Mouse (Mus musculus) midbrain, embryonic 13.5 days (tissue): ENCODE measurements around the gene Inka2. TPM values are rescaled to one million over a fixed set of nuclear protein-coding genes. Genes with fewer than 3 reads are reported as not detected.

Experiments
- ATAC-seq: fragments of 200-750 bp; cut with Nextera tagmentation; 2 replicates; pipeline ENCODE4 v1.8.0; 2017; ENCODE audit warnings: mild to moderate bottlenecking, moderate TSS enrichment, moderate library complexity
- H3K27ac ChIP-seq: fragments of 300-500 bp; sonication (generic); 2 replicates; pipeline ENCODE4 v1.5.1; 2015; ENCODE audit warnings: inconsistent platforms, mild to moderate bottlenecking, moderate library complexity
- H3K27me3 ChIP-seq: fragments of 300-500 bp; sonication (generic); 2 replicates; pipeline ENCODE4 v1.6.1; 2015; ENCODE audit warnings: mild to moderate bottlenecking, inconsistent platforms
- H3K36me3 ChIP-seq: fragments of 300-500 bp; sonication (generic); 2 replicates; pipeline ENCODE4 v1.6.1; 2015; ENCODE audit warnings: mild to moderate bottlenecking, inconsistent platforms
- H3K4me1 ChIP-seq: fragments of 300-500 bp; sonication (generic); replicated peaks from 2 replicates; pipeline ENCODE4 v1.6.1; 2015; ENCODE audit warnings: inconsistent platforms
- H3K4me2 ChIP-seq: fragments of 300-500 bp; sonication (generic); replicated peaks from 2 replicates; pipeline ENCODE4 v1.6.1; 2015; ENCODE audit warnings: moderate library complexity, mild to moderate bottlenecking, inconsistent platforms
- H3K4me3 ChIP-seq: fragments of 300-500 bp; sonication (generic); replicated peaks from 2 replicates; pipeline ENCODE4 v1.5.1; 2015; ENCODE audit warnings: mild to moderate bottlenecking, inconsistent platforms
- H3K9ac ChIP-seq: fragments of 300-500 bp; sonication (generic); replicated peaks from 2 replicates; pipeline ENCODE4 v1.6.1; 2015; ENCODE audit warnings: mild to moderate bottlenecking, inconsistent platforms
- H3K9me3 ChIP-seq: fragments of 300-500 bp; sonication (generic); 2 replicates; pipeline ENCODE4 v1.6.1; 2016; ENCODE audit warnings: mild to moderate bottlenecking, inconsistent platforms
- WGBS: fragments of 180-500 bp; shearing (Covaris S2); methylation state at CpG from one replicate; pipeline ENCODE4 v1.1.7; 2015; 5-methylcytosine and 5-hydroxymethylcytosine counted together
- polyA plus RNA-seq: library from polyadenylated mRNA; unstranded; fragments of >200 nt; fragmentation: Nextera tagmentation; extraction: Ambion mirVana; gene quantifications from 2 replicates; pipeline ENCODE4 v1.2.1, GENCODE M21; 2015

The Inka2 gene
- polyA plus RNA-seq, 1 experiment from 2014 or later = 2.4 TPM

DNA sequence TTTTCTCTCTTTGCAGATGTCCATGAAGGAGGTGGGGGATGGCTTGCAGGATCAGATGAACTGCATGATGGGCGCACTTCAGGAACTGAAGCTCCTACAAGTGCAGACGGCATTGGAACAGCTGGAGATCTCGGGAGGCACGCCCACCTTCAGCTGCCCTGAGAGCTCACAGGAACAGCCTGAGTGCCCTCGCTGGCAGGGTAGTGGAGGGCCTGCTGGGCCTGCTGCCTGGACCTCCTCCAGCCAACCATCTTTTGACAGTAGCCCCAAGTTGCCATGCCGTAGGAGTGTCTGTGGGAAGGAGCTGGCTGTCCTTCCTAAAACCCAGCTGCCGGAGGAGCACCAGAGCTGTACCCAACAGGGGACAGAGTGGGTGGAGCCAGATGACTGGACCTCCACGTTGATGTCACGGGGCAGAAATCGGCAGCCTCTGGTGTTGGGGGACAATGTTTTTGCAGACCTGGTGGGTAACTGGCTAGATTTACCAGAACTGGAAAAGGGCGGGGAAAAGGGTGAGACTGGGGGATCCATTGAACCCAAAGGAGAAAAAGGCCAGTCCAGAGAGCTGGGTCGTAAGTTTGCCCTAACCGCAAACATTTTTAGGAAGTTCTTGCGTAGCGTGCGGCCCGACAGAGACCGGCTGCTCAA, 12.1 kb downstream of the Inka2 start:
- Histone ChIP-seq H3K4me3 (no peak overlapping the region), H3K27me3 (no peaks in the 10 kb centered on the region), H3K9ac (no peak overlapping the region), H3K4me2 (no peak overlapping the region), H3K27ac (no peak overlapping the region), H3K9me3 (no peaks in the 10 kb centered on the region), H3K4me1 (peaks cover 29% of the 10 kb centered on the region), H3K36me3 (no peaks in the 10 kb centered on the region)
- no peak for ATAC-seq
- 63% methylated on average over 18 of the region's 18 CpGs for WGBS

- Histone ChIP-seq H3K27me3 (no peaks in the 10 kb centered on the region), H3K9ac (no peak overlapping the region), H3K27ac (no peak overlapping the region), H3K4me1 (peaks cover 29% of the 10 kb centered on the region), H3K9me3 (no peaks in the 10 kb centered on the region), H3K4me3 (no peak overlapping the region), H3K36me3 (no peaks in the 10 kb centered on the region), H3K4me2 (no peak overlapping the region)
- peak; percentile 55 for ATAC-seq
- WGBS = 52% methylated on average over 11 of the region's 11 CpGs
Observed at GRCm38 (mm10) chr3:105717856-105718555, 13.6 kb downstream of the Inka2 start.

DNA sequence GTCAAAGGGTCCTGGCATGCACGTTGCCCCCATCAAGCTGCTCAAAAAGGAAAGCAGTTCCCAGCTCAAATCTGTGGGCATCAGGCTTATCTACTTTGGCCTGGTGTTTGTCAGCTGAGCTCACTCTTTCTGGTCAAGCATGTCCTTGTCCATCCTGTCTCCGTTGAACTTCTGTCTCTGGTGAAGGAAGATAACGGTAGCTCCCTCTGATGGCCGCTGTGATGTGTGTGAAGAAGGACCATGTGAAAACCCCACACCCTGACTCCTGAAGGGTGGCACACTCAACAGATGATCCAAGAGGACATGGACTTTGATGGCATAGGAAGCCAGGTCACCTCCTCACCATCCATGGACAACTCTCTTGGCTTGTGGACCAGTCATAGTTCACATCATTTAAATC, 14.3 kb downstream of the Inka2 start:
- H3K27me3 ChIP-seq = no peaks in the 10 kb centered on the region
- H3K27ac ChIP-seq = no peak overlapping the region
- no peak for ATAC-seq
- no peak overlapping the region for H3K9ac ChIP-seq
- no peak overlapping the region for H3K4me2 ChIP-seq
- WGBS = 62% methylated on average over 4 of the region's 4 CpGs
- no peaks in the 10 kb centered on the region for H3K9me3 ChIP-seq
- no peak overlapping the region for H3K4me3 ChIP-seq
- H3K4me1 ChIP-seq = peaks cover 29% of the 10 kb centered on the region
- H3K36me3 ChIP-seq = no peaks in the 10 kb centered on the region

DNA sequence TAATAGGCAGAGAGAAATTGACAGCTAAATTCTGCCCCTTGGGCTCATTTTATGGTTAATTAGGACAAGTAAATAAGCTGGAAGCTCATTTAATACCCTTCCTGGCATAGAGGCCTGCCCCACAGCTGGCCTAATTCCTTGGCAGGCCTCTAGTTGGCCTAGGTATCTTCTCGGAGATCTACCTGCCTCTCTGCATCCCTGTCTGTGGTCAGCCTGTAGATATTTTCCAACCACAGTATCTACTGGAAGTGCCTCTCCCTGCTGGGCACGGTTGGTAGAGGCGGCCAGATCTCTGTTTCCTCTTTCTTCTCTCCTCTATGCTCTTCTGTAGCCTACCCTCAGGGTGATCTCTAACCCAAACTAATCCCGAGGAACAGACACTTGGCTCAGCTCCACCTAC, 15.6 kb downstream of the Inka2 start:
- no peak overlapping the region for H3K4me2 ChIP-seq
- ATAC-seq = no peak
- peaks cover 19% of the 10 kb centered on the region for H3K4me1 ChIP-seq
- 76% methylated on average over 4 of the region's 4 CpGs for WGBS
- H3K9me3 ChIP-seq = no peaks in the 10 kb centered on the region
- no peak overlapping the region for H3K4me3 ChIP-seq
- H3K36me3 ChIP-seq = no peaks in the 10 kb centered on the region
- no peak overlapping the region for H3K27ac ChIP-seq
- H3K9ac ChIP-seq = no peak overlapping the region
- H3K27me3 ChIP-seq = no peaks in the 10 kb centered on the region

DNA sequence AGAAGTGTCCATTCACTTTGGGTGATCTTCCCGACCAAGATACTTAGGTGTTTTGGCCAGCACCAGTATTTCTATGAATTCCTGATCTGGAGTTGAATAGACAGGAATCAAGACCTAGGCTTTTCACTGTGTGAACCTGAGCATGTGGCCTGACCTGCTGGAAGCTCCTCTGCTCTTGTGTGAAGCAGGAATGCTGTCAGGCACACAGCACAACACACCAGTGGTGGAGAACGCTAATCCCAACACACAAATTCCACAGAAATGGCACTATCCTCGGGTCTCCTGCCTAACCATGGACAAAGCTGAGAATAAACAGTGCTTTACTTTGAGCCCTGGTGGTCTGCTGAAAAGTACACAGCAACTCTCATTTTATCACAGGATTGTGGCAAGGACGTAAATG, 16.1 kb downstream of the Inka2 start:
- Histone ChIP-seq H3K36me3 (no peaks in the 10 kb centered on the region), H3K9ac (no peak overlapping the region), H3K27ac (no peak overlapping the region), H3K4me2 (no peak overlapping the region), H3K27me3 (no peaks in the 10 kb centered on the region), H3K4me3 (no peak overlapping the region), H3K9me3 (no peaks in the 10 kb centered on the region), H3K4me1 (peaks cover 18% of the 10 kb centered on the region)
- no peak for ATAC-seq
- 82% methylated on average over 4 of the region's 4 CpGs for WGBS

DNA sequence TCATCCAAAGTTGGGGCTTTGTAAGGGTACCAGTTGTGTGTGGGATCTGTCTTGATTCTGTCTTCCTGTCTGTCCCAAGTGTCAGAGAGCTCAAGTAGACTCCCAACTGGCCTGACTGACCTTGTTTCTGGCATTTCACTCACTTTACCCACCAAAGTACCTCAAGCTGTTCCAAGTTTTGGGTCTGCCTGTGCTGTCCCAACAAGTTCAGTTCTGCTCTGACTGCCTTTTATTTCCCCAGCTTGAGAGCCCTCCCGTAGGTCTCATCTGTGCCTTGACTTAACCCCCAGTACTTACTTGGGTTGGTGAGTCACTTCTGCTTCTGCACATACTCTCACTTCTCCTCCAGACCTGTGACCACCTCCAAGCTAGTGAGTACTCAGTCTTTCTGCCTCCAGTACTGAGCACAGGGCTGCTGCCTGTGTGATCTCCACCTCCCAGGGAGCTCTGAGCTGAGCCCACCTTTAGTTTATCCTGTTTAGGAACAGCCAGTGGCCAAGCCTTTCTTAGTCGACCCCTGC, 17.3 kb downstream of the Inka2 start:
- H3K4me3 ChIP-seq = no peak overlapping the region
- H3K27me3 ChIP-seq = no peaks in the 10 kb centered on the region
- no peak overlapping the region for H3K27ac ChIP-seq
- no peak overlapping the region for H3K9ac ChIP-seq
- no peak for ATAC-seq
- no peak overlapping the region for H3K4me2 ChIP-seq
- peaks cover 18% of the 10 kb centered on the region for H3K4me1 ChIP-seq
- 84% methylated on average over 2 of the region's 2 CpGs for WGBS
- H3K9me3 ChIP-seq = no peaks in the 10 kb centered on the region
- no peaks in the 10 kb centered on the region for H3K36me3 ChIP-seq

GRCm38 (mm10) chr3:105722510-105722909, 18.1 kb downstream of the Inka2 start:
- ATAC-seq = no peak
- 0 out of 2 replicates have a peak, but pooled peaks cover 3% of the 10 kb centered on the region for H3K36me3 ChIP-seq
- whole genome bisulfite sequencing = 95% methylated on average over 3 of the region's 3 CpGs
- no peaks in the 10 kb centered on the region for H3K27me3 ChIP-seq
- no peak overlapping the region for H3K4me3 ChIP-seq
- no peak overlapping the region for H3K9ac ChIP-seq
- peaks cover 17% of the 10 kb centered on the region for H3K4me1 ChIP-seq
- H3K9me3 ChIP-seq = no peaks in the 10 kb centered on the region
- no peak overlapping the region for H3K27ac ChIP-seq
- H3K4me2 ChIP-seq = no peak overlapping the region

GRCm38 (mm10) chr3:105726037-105726436, 21.6 kb downstream of the Inka2 start:
- no peak for ATAC-seq

DNA sequence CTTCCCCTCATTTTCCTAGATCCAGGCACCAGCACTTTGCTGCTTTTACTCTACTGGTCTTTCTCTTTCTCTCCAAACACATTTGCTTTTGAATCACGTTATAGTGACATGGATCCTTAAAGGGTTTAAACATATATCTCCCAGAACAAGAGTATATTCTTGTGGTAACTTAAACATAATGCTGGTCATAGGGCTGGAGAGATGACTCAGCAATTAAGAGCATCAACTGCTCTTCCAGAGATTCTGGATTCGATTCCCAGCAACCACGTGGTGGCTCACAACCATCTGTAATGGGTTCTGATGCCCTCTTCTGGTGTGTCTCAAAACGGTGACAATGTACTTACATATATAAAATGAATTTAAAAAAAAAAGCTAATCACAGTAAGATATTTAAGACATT, 28.0 kb downstream of the Inka2 start:
- no peak for ATAC-seq

More at GRCm38 (mm10) chr3:105726037-105726436, 21.6 kb downstream of the Inka2 start:
- no peak overlapping the region for H3K4me2 ChIP-seq
- H3K9ac ChIP-seq = no peak overlapping the region
- H3K27me3 ChIP-seq = no peaks in the 10 kb centered on the region
- no peak overlapping the region for H3K4me3 ChIP-seq
- H3K4me1 ChIP-seq = no peaks in the 10 kb centered on the region
- H3K36me3 ChIP-seq = peaks cover 6% of the 10 kb centered on the region; the same call in 1 of the 2 replicates
- no peaks in the 10 kb centered on the region for H3K9me3 ChIP-seq
- H3K27ac ChIP-seq = no peak overlapping the region
- 4% methylated on average over 1 of the region's 1 CpGs for WGBS

DNA sequence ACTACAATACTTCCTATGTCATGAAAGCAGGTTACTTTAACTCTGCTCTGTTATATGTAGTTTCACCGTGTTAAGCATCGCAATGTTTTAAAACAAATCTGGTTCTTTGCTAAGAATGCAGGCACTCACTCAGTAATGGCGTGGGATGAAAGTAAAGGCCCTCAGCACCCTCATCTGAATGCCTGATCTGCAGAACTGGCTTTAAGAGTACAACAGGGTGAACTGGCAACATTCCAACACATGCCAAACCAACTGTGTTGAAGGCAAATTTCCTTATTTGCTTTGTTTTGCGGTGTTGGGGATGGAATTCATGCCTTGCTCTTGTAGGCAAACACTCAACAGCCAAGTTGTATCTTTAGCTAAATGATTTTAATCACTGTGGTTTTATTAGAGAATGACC, 29.1 kb downstream of the Inka2 start:
- H3K36me3 ChIP-seq = peaks cover 23% of the 10 kb centered on the region
- H3K4me3 ChIP-seq = no peak overlapping the region
- no peak overlapping the region for H3K4me2 ChIP-seq
- no peak overlapping the region for H3K27ac ChIP-seq
- no peaks in the 10 kb centered on the region for H3K27me3 ChIP-seq
- H3K9me3 ChIP-seq = no peaks in the 10 kb centered on the region
- WGBS = 88% methylated on average over 4 of the region's 4 CpGs
- H3K4me1 ChIP-seq = no peaks in the 10 kb centered on the region
- no peak for ATAC-seq
- no peak overlapping the region for H3K9ac ChIP-seq

More for the DNA sequence above, 28.0 kb downstream of the Inka2 start:
- H3K4me1 ChIP-seq = no peaks in the 10 kb centered on the region
- no peak overlapping the region for H3K4me3 ChIP-seq
- no peak overlapping the region for H3K4me2 ChIP-seq
- H3K9ac ChIP-seq = no peak overlapping the region
- no peaks in the 10 kb centered on the region for H3K27me3 ChIP-seq
- WGBS = 88% methylated on average over 4 of the region's 4 CpGs
- H3K36me3 ChIP-seq = peaks cover 19% of the 10 kb centered on the region
- H3K9me3 ChIP-seq = no peaks in the 10 kb centered on the region
- no peak overlapping the region for H3K27ac ChIP-seq

- ATAC-seq = no peak
- peaks cover 23% of the 10 kb centered on the region for H3K36me3 ChIP-seq
Observed at GRCm38 (mm10) chr3:105735285-105735684, 30.9 kb downstream of the Inka2 start.

GRCm38 (mm10) chr3:105736148-105736547, 31.7 kb downstream of the Inka2 start:
- no peak overlapping the region for H3K27ac ChIP-seq
- no peak for ATAC-seq

More at GRCm38 (mm10) chr3:105735285-105735684, 30.9 kb downstream of the Inka2 start:
- Histone ChIP-seq H3K4me3 (no peak overlapping the region), H3K4me2 (no peak overlapping the region), H3K9me3 (no peaks in the 10 kb centered on the region), H3K4me1 (no peaks in the 10 kb centered on the region), H3K27ac (no peak overlapping the region), H3K27me3 (no peaks in the 10 kb centered on the region), H3K9ac (no peak overlapping the region)

More at GRCm38 (mm10) chr3:105736148-105736547, 31.7 kb downstream of the Inka2 start:
- Histone ChIP-seq H3K36me3 (peaks cover 21% of the 10 kb centered on the region), H3K4me3 (no peak overlapping the region), H3K4me1 (no peaks in the 10 kb centered on the region), H3K4me2 (no peak overlapping the region), H3K9me3 (no peaks in the 10 kb centered on the region), H3K9ac (no peak overlapping the region), H3K27me3 (no peaks in the 10 kb centered on the region)
- 98% methylated on average over 1 of the region's 1 CpGs for whole genome bisulfite sequencing
